ENCODE assay signal across 8 mouse cellular contexts in the genomic region with DNA sequence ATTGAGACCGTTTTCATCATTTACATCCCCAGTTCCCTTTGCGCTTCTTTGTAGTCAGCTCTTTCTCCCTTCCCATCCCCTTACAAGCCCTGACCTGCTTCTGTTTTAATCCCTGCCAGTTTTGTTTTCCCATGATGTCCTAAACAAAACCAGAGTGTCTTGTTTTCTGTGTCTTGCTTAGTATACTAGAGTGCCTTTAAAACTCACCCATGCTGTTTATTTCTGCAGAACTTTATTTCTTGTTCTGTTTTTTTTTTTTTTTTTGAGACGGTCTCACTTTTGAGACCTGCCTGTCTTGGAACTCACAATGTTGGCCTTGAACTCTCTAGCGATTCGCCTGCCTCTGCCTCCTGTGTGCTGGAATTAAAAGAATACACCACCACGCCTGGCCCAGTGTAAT. TPM values are rescaled to one million over a fixed set of nuclear protein-coding genes. Genes with fewer than 3 reads are reported as not detected.
DNase-seq lines count a peak whose midpoint lies in the region; ATAC-seq and TF ChIP-seq lines count a peak whose summit lies in the region.

No protein-coding gene starts in this region.

- peak overlapping the region; percentile 72; the same call in 1 of the 2 replicates for H3K27ac ChIP-seq in kidney, postnatal 0 days
- H3K27ac ChIP-seq in hindbrain, postnatal 0 days, result peak overlapping the region; percentile 84

- peaks cover 20% of the 10 kb centered on the region for H3K79me2 ChIP-seq in myocyte (ENCODE audit: control insufficient read depth, insufficient read depth)

- TF ChIP-seq CTCF in kidney, postnatal 0 days (IDR thresholded peaks at IDR 0.05; ENCODE audit: low read depth), result no peak
- TF ChIP-seq CTCF in hindbrain, postnatal 0 days (IDR thresholded peaks at IDR 0.05; ENCODE audit: low read depth), result no peak

- no peak for DNase-seq in kidney, postnatal 0 days (ENCODE audit: low spot score)
- no peak for DNase-seq in kidney, postnatal 4 days
- peak; percentile 33 for DNase-seq in c-Kit-positive CD71-positive TER-119-positive erythroid progenitor cells, embryonic 14.5 days (ENCODE audit: low spot score)
- DNase-seq in hindbrain, postnatal 0 days (ENCODE audit: low spot score), result no peak
- DNase-seq in layer of hippocampus, adult 9-11 months, result no peak
- no peak for DNase-seq in thymus, postnatal 36 days
- no peak for DNase-seq in cerebellum, postnatal 25 days

- peak overlapping the region; percentile 39 for H3ac ChIP-seq in myocyte (ENCODE audit: control insufficient read depth, insufficient read length)

- peak overlapping the region; percentile 73 for H3K4me3 ChIP-seq in kidney, postnatal 0 days (replicated peaks; ENCODE audit: low read depth, low read length)
- H3K4me3 ChIP-seq in hindbrain, postnatal 0 days (ENCODE audit: low read length), result peak overlapping the region; percentile 68
- peak overlapping the region; percentile 55 for H3K4me3 ChIP-seq in myocyte

- peak overlapping the region; percentile 79 for H3K9ac ChIP-seq in kidney, postnatal 0 days (ENCODE audit: low read depth, low read length)
- H3K9ac ChIP-seq in hindbrain, postnatal 0 days (replicated peaks; ENCODE audit: low read length), result peak overlapping the region; percentile 73

- 13% methylated on average over 6 of the region's 6 CpGs for WGBS in kidney, postnatal 0 days
- WGBS in hindbrain, postnatal 0 days, result 7% methylated on average over 6 of the region's 6 CpGs

- H3K4me1 ChIP-seq in kidney, postnatal 0 days (replicated peaks; ENCODE audit: insufficient read depth, low read length), result no peaks in the 10 kb centered on the region
- no peaks in the 10 kb centered on the region for H3K4me1 ChIP-seq in hindbrain, postnatal 0 days (ENCODE audit: insufficient read depth, low read length)

- no peak for ATAC-seq in kidney, postnatal 0 days (replicated peaks; ENCODE audit: low FRiP score, low read depth)
- ATAC-seq in hindbrain, postnatal 0 days, result no peak

- no peak for TF ChIP-seq POLR2A in myocyte (IDR thresholded peaks at IDR 0.05; ENCODE audit: insufficient read length, low read depth)

- peak overlapping the region; percentile 81 for H3K4me2 ChIP-seq in kidney, postnatal 0 days (ENCODE audit: low read length)
- H3K4me2 ChIP-seq in hindbrain, postnatal 0 days (ENCODE audit: low read depth, low read length), result peak overlapping the region; percentile 64
- peak overlapping the region; percentile 78 for H3K4me2 ChIP-seq in myocyte (ENCODE audit: low read depth)

- H3K9me3 ChIP-seq in kidney, postnatal 0 days (replicated peaks; ENCODE audit: low read length), result no peaks in the 10 kb centered on the region
- no peaks in the 10 kb centered on the region for H3K9me3 ChIP-seq in hindbrain, postnatal 0 days (ENCODE audit: low read length)

- H3K36me3 ChIP-seq in kidney, postnatal 0 days (ENCODE audit: insufficient read depth, low read length), result 0 out of 2 replicates have a peak, but pooled peaks cover 3% of the 10 kb centered on the region
- no peaks in the 10 kb centered on the region; the same call in 1 of the 2 replicates for H3K36me3 ChIP-seq in hindbrain, postnatal 0 days (ENCODE audit: insufficient read depth, low read length)
- H3K36me3 ChIP-seq in myocyte (ENCODE audit: control insufficient read depth, insufficient read depth), result peaks cover 4% of the 10 kb centered on the region

- no peaks in the 10 kb centered on the region for H3K27me3 ChIP-seq in kidney, postnatal 0 days (ENCODE audit: insufficient read depth, low read length)
- no peaks in the 10 kb centered on the region for H3K27me3 ChIP-seq in hindbrain, postnatal 0 days (ENCODE audit: insufficient read depth, low read length)
- H3K27me3 ChIP-seq in myocyte (ENCODE audit: control insufficient read depth, insufficient read depth, insufficient read length), result no peaks in the 10 kb centered on the region

TF ChIP-seq in myocyte, 11 proteins besides CTCF, POLR2A, EP300 and RAD21:
- TF ChIP-seq MAX (IDR thresholded peaks at IDR 0.05; ENCODE audit: low read depth), result no peak
- no peak for TF ChIP-seq SRF (IDR thresholded peaks at IDR 0.05; ENCODE audit: control insufficient read depth, insufficient read length, low read depth)
- no peak for TF ChIP-seq CEBPB (IDR thresholded peaks at IDR 0.05; ENCODE audit: insufficient read depth, poor library complexity, severe bottlenecking)
- TF ChIP-seq POLR2AphosphoS2 (IDR thresholded peaks at IDR 0.05; ENCODE audit: insufficient read length, low read depth), result no peak
- TF ChIP-seq USF1 (IDR thresholded peaks at IDR 0.05; ENCODE audit: low read depth), result no peak
- no peak for TF ChIP-seq TCF12 (IDR thresholded peaks at IDR 0.05; ENCODE audit: insufficient read depth, poor library complexity, severe bottlenecking)
- TF ChIP-seq REST (IDR thresholded peaks at IDR 0.05; ENCODE audit: insufficient read depth, insufficient read length), result no peak
- no peak for TF ChIP-seq E2F4 (IDR thresholded peaks at IDR 0.05; ENCODE audit: insufficient read depth)
- TF ChIP-seq MYOG (IDR thresholded peaks at IDR 0.05; ENCODE audit: control insufficient read depth in 1 of 3, insufficient read depth in 1 of 3, insufficient read length in 2 of 3, low read depth in 2 of 3), result no peak
- TF ChIP-seq MYOD1 (IDR thresholded peaks at IDR 0.05; ENCODE audit: control insufficient read depth in 1 of 3, insufficient read length in 2 of 3, low read depth in 2 of 3), result no peak
TF ChIP-seq in myocyte: peak in this region for 0.

RNA-seq across cellular contexts. Expression of a gene that starts 0.8 kb away (rescaled TPM):
- 20.3 and 25.8 TPM in 2 replicates for polyA plus RNA-seq in kidney, postnatal 0 days (2015; fragmentation: Nextera tagmentation; extraction: Ambion mirVana)
- 20.3 and 22.3 TPM in 2 replicates for total RNA-seq in hindbrain, postnatal 0 days (2014; rRNA removed)
- polyA plus RNA-seq in hindbrain, postnatal 0 days (2015; fragmentation: Nextera tagmentation; extraction: Ambion mirVana), result 29.7 and 31.5 TPM in 2 replicates
- polyA plus RNA-seq in myocyte (2012; fragmentation: generic; extraction: Trizol), result 4.2 TPM

RNA-seq across cellular contexts. Expression of a gene that starts 44.9 kb away (rescaled TPM):
- 8.7 and 9.1 TPM in 2 replicates for polyA plus RNA-seq in kidney, postnatal 0 days (2015; fragmentation: Nextera tagmentation; extraction: Ambion mirVana)
- total RNA-seq in hindbrain, postnatal 0 days (2014; rRNA removed), result 10.5 and 12.2 TPM in 2 replicates
- polyA plus RNA-seq in hindbrain, postnatal 0 days (2015; fragmentation: Nextera tagmentation; extraction: Ambion mirVana), result 7.8 and 8.5 TPM in 2 replicates
- polyA plus RNA-seq in myocyte (2012; fragmentation: generic; extraction: Trizol), result 4.6 TPM
